9 mouse cellular contexts compared by ENCODE assay signal in genomic region chr5:142880246-142880645, GRCm38 (mm10). TPM values are rescaled to one million over a fixed set of nuclear protein-coding genes. Genes with fewer than 3 reads are reported as not detected.
A peak's percentile ranks its signal among the peaks of the same experiment; 100 is the strongest.
DNase-seq lines count a peak whose midpoint lies in the region; TF ChIP-seq lines count a peak whose summit lies in the region.
"Had no signal": no experiment of that assay in that cellular context is flagged by ENCODE, and none has a peak within 500 bp of the region (broad histone marks: within the 10 kb centered on the region; RNA-seq: fewer than 3 reads in every experiment).

No protein-coding gene starts in this region.

- H3K9me3 ChIP-seq in embryonic facial prominence, embryonic 10.5 days = no peaks in the 10 kb centered on the region

- peak; percentile 45 for TF ChIP-seq CTCF in left cerebral cortex, adult 2 months (IDR thresholded peaks at IDR 0.05)

- peaks cover 27% of the 10 kb centered on the region for H3K4me1 ChIP-seq in embryonic facial prominence, embryonic 10.5 days

- 87% methylated on average over 6 of the region's 6 CpGs for WGBS in embryonic facial prominence, embryonic 10.5 days

- H3K36me3 ChIP-seq in embryonic facial prominence, embryonic 10.5 days (replicated peaks) = peaks cover 92% of the 10 kb centered on the region

- H3K4me3 ChIP-seq in left cerebral cortex, adult 2 months = no peak overlapping the region
- no peak overlapping the region for H3K4me3 ChIP-seq in embryonic facial prominence, embryonic 10.5 days

- DNase-seq in left cerebral cortex, adult 2 months (ENCODE audit: extremely low spot score in 1 of 2, low spot score in 2 of 2) = peak in 1 of 2 experiments; percentile 65
- DNase-seq in left cerebral cortex, adult 11 months (ENCODE audit: low spot score) = no peak
- no peak for DNase-seq in embryonic facial prominence, embryonic 10.5 days (ENCODE audit: low spot score)
- DNase-seq in layer of hippocampus, postnatal 14 days (ENCODE audit: low spot score in 2 of 2) = peak; percentile 73 to 88
- DNase-seq in right cerebral cortex, postnatal 14 days = peak; percentile 47
- no peak for DNase-seq in kidney, postnatal 4 days
- no peak for DNase-seq in urinary bladder, adult 2 months (ENCODE audit: low spot score)
- no peak for DNase-seq in urinary bladder, postnatal 36 days (ENCODE audit: low spot score in 2 of 2)
- DNase-seq: lung, embryonic 14.5 days had no signal

- intact Hi-C loops in left cerebral cortex, adult 2 months (cut with DNase I) = loop anchor here (2.0 kb wide), 1 partner anchor 19 kb away; no protein-coding TSS in a partner anchor

- H3K27ac ChIP-seq in left cerebral cortex, adult 2 months = peak overlapping the region; percentile 69
- peak overlapping the region; percentile 30; the same call in 1 of the 2 replicates for H3K27ac ChIP-seq in embryonic facial prominence, embryonic 10.5 days (replicated peaks)

- H3K27me3 ChIP-seq in embryonic facial prominence, embryonic 10.5 days (replicated peaks; ENCODE audit: low read depth, poor library complexity, severe bottlenecking) = no peaks in the 10 kb centered on the region

RNA-seq across cellular contexts. Expression of gene Fbxl18, which starts 15.0 kb away (rescaled TPM):
- 10 to 100 TPM; 31.5 to 33.2 TPM for total RNA-seq in left cerebral cortex, adult 2 months (2021)
- 25.6 and 25.9 TPM in 2 replicates for polyA plus RNA-seq in embryonic facial prominence, embryonic 10.5 days (2016; fragmentation: Nextera tagmentation; extraction: Ambion mirVana)
- 10 to 100 TPM; 43.1 to 46.7 TPM for total RNA-seq in layer of hippocampus, postnatal 14 days (2021)
- polyA plus RNA-seq in urinary bladder, adult 2 months (2012; rRNA removed) = 7.0 and 8.4 TPM in 2 replicates

RNA-seq across cellular contexts. Expression of gene Actb, which starts 26.3 kb away (rescaled TPM):
- total RNA-seq in left cerebral cortex, adult 2 months (2021) = 1,000 to 10,000 TPM; 2,227 to 2,233 TPM
- 15,960 and 16,856 TPM in 2 replicates for polyA plus RNA-seq in embryonic facial prominence, embryonic 10.5 days (2016; fragmentation: Nextera tagmentation; extraction: Ambion mirVana)
- total RNA-seq in layer of hippocampus, postnatal 14 days (2021) = 1,000 to 10,000 TPM; 3,650 to 3,993 TPM
- polyA plus RNA-seq in urinary bladder, adult 2 months (2012; rRNA removed) = 5,740 and 7,458 TPM in 2 replicates

Comparison
In these comparisons a context has a peak if more than half of its experiments do, and no peak if none do; other contexts are left out.
1. DNase-seq: peak in layer of hippocampus, postnatal 14 days (2 of 2) and right cerebral cortex, postnatal 14 days (single experiment); none in left cerebral cortex, adult 11 months (single experiment), embryonic facial prominence, embryonic 10.5 days (single experiment), kidney, postnatal 4 days (0 of 2), urinary bladder, adult 2 months (single experiment) and urinary bladder, postnatal 36 days (0 of 2).